Mouse (Mus musculus) c-Kit-positive CD71-positive TER-119-positive erythroid progenitor cells, embryonic 14.5 days (primary cell): ENCODE results near the gene Polr1a.

Source experiments
- DNase-seq: peaks from one replicate; pipeline ENCODE4 v3.0.0-alpha.2; 2013; ENCODE audit warnings: low spot score

The Polr1a gene

GRCm38 (mm10) chr6:71997215-71997614, 88.4 kb downstream of the Polr1a start:
- DNase-seq, result no peak

GRCm38 (mm10) chr6:71999917-72000512, 91.2 kb downstream of the Polr1a start:
- DNase-seq, result no peak

- DNase-seq, result no peak
Measured at GRCm38 (mm10) chr6:72001220-72001777, 92.4 kb downstream of the Polr1a start.

GRCm38 (mm10) chr6:72007411-72008212, 98.8 kb downstream of the Polr1a start:
- DNase-seq, result no peak

GRCm38 (mm10) chr6:72008213-72008655, 99.4 kb downstream of the Polr1a start:
- DNase-seq, result no peak

- DNase-seq, result no peak
Measured at GRCm38 (mm10) chr6:72009454-72009853, 100.6 kb downstream of the Polr1a start.

GRCm38 (mm10) chr6:72014033-72014432, 105.2 kb downstream of the Polr1a start:
- DNase-seq, result no peak

GRCm38 (mm10) chr6:72018052-72018451, 109.2 kb downstream of the Polr1a start:
- DNase-seq, result no peak

GRCm38 (mm10) chr6:72025497-72025896, 116.6 kb downstream of the Polr1a start:
- no peak for DNase-seq

- no peak for DNase-seq
Measured at GRCm38 (mm10) chr6:72028079-72028478, 119.2 kb downstream of the Polr1a start.

- DNase-seq, result no peak
Measured at GRCm38 (mm10) chr6:72029674-72030073, 120.8 kb downstream of the Polr1a start.
